Mouse (Mus musculus) liver, adult 2 months (tissue): ENCODE results near the gene Adgrl4.

Source experiments
- CTCF ChIP-seq: fragments of 200-500 bp; IDR thresholded peaks from 2 replicates; pipeline ENCODE4 v1.5.1; 2011; ENCODE audit warnings: low read depth, low read length, control low read depth
- POLR2A ChIP-seq: fragments of 200-500 bp; IDR thresholded peaks from 2 replicates; pipeline ENCODE4 v1.6.1; 2011; ENCODE audit warnings: low read length, control low read depth; ENCODE audit not compliant: insufficient read depth; ENCODE audit errors: extremely low read depth

DNA sequence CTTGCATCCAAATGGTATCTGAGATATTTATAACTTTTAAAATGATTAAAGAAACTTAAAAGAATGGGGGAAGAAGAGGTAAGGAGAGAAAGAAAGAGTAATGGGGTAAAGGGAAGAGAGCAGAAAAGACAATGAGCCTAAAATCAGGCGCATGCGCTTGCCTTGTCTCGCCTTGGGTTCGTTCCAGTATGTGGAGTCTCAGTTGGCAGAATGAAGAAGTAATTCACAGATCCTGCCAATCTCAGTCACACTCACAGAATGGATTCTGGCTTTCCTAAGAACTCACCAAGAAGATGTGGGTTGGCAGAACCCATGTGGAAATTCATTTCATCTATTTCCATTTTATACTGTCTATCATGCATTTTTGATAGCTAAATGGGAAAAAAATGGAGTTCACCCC lies 26.2 kb upstream of the Adgrl4 start:
- TF ChIP-seq CTCF (no peak), POLR2A (no peak)
